Mouse (Mus musculus) lung, postnatal 36 days (tissue): ENCODE results near the gene Pafah1b3.
A peak's percentile ranks its signal among the peaks of the same experiment; 100 is the strongest.
"Not testable (repeated sequence)": the region's sequence is repeated elsewhere in the genome, so short reads cannot be mapped to it uniquely, and the experiment has no call there.

ENCODE experiments used
- DNase-seq: peaks from one replicate; pipeline ENCODE4 v3.0.0; 2022; ENCODE audit warnings: mixed read lengths

Pafah1b3 gene

GRCm38 (mm10) chr7:25266180-25266962 is 31.4 kb downstream of the Pafah1b3 start:
- DNase-seq: no peak

GRCm38 (mm10) chr7:25265743-25266142 is 32.0 kb downstream of the Pafah1b3 start:
- not testable (repeated sequence) for DNase-seq

GRCm38 (mm10) chr7:25263968-25264870 is 33.6 kb downstream of the Pafah1b3 start:
- no peak for DNase-seq

GRCm38 (mm10) chr7:25261896-25262295 is 35.9 kb downstream of the Pafah1b3 start:
- DNase-seq: no peak

- DNase-seq: peak; percentile 23
Observed at GRCm38 (mm10) chr7:25251822-25252221, 46.0 kb downstream of the Pafah1b3 start.

- DNase-seq: peak; percentile 74
Observed at GRCm38 (mm10) chr7:25251071-25251791, 46.6 kb downstream of the Pafah1b3 start.

GRCm38 (mm10) chr7:25250141-25250972 is 47.4 kb downstream of the Pafah1b3 start, which contains the start of gene Erf:
Gene Erf (minus strand): TSS chr7:25250761.
- peak; percentile 96 for DNase-seq

GRCm38 (mm10) chr7:25249314-25250140 is 48.3 kb downstream of the Pafah1b3 start:
- DNase-seq: peak; percentile 85

- no peak for DNase-seq
Observed at GRCm38 (mm10) chr7:25248846-25249313, 48.9 kb downstream of the Pafah1b3 start.

- peak; percentile 42 for DNase-seq
Observed at GRCm38 (mm10) chr7:25248018-25248647, 49.7 kb downstream of the Pafah1b3 start.

GRCm38 (mm10) chr7:25247498-25247897 is 50.3 kb downstream of the Pafah1b3 start:
- no peak for DNase-seq

- peak; percentile 34 for DNase-seq
Observed at GRCm38 (mm10) chr7:25246759-25247137, 51.0 kb downstream of the Pafah1b3 start.

GRCm38 (mm10) chr7:25246079-25246758 is 51.6 kb downstream of the Pafah1b3 start:
- DNase-seq: peak; percentile 76
